In the genomic region with DNA sequence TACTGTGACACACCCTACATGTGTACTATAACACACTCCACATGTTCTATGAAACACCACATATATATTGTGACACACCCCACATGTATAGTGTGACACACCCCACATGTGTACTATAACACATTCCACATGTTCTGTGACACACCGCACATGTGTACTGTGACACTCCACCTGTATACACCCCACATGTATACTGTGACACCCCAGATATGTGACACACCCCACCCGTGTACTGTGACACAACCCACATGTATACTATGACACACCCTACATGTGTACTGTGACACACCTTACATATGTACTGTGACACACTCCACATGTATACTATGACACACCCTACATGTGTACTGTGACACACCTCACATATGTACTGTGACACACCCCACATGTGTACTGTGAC, we compare ENCODE assay signal across 20 mouse cellular contexts. TPM values are rescaled to one million over a fixed set of nuclear protein-coding genes. Genes with fewer than 3 reads are reported as not detected.
A peak's percentile ranks its signal among the peaks of the same experiment; 100 is the strongest.
DNase-seq lines count a peak whose midpoint lies in the region; ATAC-seq lines count a peak whose summit lies in the region.
"Had no signal": no experiment of that assay in that cellular context is flagged by ENCODE, and none has a peak within 500 bp of the region (broad histone marks: within the 10 kb centered on the region; RNA-seq: fewer than 3 reads in every experiment).

No protein-coding gene starts in this region.

- H3K27me3 ChIP-seq in forebrain, embryonic 16.5 days (replicated peaks; ENCODE audit: control insufficient read depth, insufficient read depth, low read length), result no peaks in the 10 kb centered on the region
- H3K27me3 ChIP-seq in forebrain, embryonic 11.5 days (ENCODE audit: control insufficient read depth, insufficient read depth, low read length), result no peaks in the 10 kb centered on the region
- no peaks in the 10 kb centered on the region for H3K27me3 ChIP-seq in limb, embryonic 11.5 days (ENCODE audit: control insufficient read depth, insufficient read depth, low read length)
- H3K27me3 ChIP-seq in limb, embryonic 10.5 days (ENCODE audit: low read depth, poor library complexity, severe bottlenecking), result no peaks in the 10 kb centered on the region
- peaks cover 4% of the 10 kb centered on the region; the same call in 1 of the 2 replicates for H3K27me3 ChIP-seq in embryonic facial prominence, embryonic 13.5 days
- no peaks in the 10 kb centered on the region for H3K27me3 ChIP-seq in stomach, embryonic 14.5 days (ENCODE audit: control insufficient read depth, insufficient read depth, low read length)
- H3K27me3 ChIP-seq: intestine, embryonic 15.5 days had no signal

- H3K4me3 ChIP-seq in forebrain, embryonic 16.5 days (replicated peaks; ENCODE audit: low read length), result no peak overlapping the region
- H3K4me3 ChIP-seq in forebrain, embryonic 11.5 days (ENCODE audit: low read depth, low read length), result no peak overlapping the region
- no peak overlapping the region for H3K4me3 ChIP-seq in limb, embryonic 11.5 days (ENCODE audit: low read depth, low read length)
- no peak overlapping the region for H3K4me3 ChIP-seq in limb, embryonic 10.5 days
- H3K4me3 ChIP-seq in embryonic facial prominence, embryonic 13.5 days, result no peak overlapping the region
- no peak overlapping the region for H3K4me3 ChIP-seq in stomach, embryonic 14.5 days (ENCODE audit: low read depth, low read length)
- H3K4me3 ChIP-seq: intestine, embryonic 15.5 days; neural tube, embryonic 12.5 days had no signal

- 94% methylated on average over 2 of the region's 2 CpGs for WGBS in forebrain, embryonic 16.5 days
- 85% methylated on average over 2 of the region's 2 CpGs for WGBS in forebrain, embryonic 11.5 days
- WGBS in limb, embryonic 11.5 days, result 94% methylated on average over 2 of the region's 2 CpGs
- 97% methylated on average over 2 of the region's 2 CpGs for WGBS in limb, embryonic 10.5 days
- WGBS in embryonic facial prominence, embryonic 13.5 days, result 94% methylated on average over 2 of the region's 2 CpGs
- WGBS in stomach, embryonic 14.5 days, result 94% methylated on average over 2 of the region's 2 CpGs

- no peak for DNase-seq in forebrain, embryonic 11.5 days (ENCODE audit: low spot score)
- DNase-seq in limb, embryonic 11.5 days (ENCODE audit: low spot score), result peak; percentile 9
- no peak for DNase-seq in limb, embryonic 10.5 days (ENCODE audit: low spot score)
- DNase-seq in spleen, postnatal 36 days (ENCODE audit: low spot score in 2 of 2), result no peak
- DNase-seq: cerebellum, adult 11 months; cerebellum, postnatal 36 days; forebrain, postnatal 0 days; heart, adult 18-20 months; kidney, postnatal 25 days; lung, postnatal 14 days; right cerebral cortex, postnatal 4 days; thymus, postnatal 25 days had no signal

- H3K9me3 ChIP-seq in forebrain, embryonic 16.5 days (ENCODE audit: control insufficient read depth, low read length), result no peaks in the 10 kb centered on the region
- H3K9me3 ChIP-seq in forebrain, embryonic 11.5 days (ENCODE audit: control insufficient read depth, low read length), result no peaks in the 10 kb centered on the region
- H3K9me3 ChIP-seq in limb, embryonic 11.5 days (ENCODE audit: control insufficient read depth, low read length), result no peaks in the 10 kb centered on the region
- no peaks in the 10 kb centered on the region for H3K9me3 ChIP-seq in limb, embryonic 10.5 days (replicated peaks)
- H3K9me3 ChIP-seq in embryonic facial prominence, embryonic 13.5 days, result no peaks in the 10 kb centered on the region
- H3K9me3 ChIP-seq in stomach, embryonic 14.5 days (ENCODE audit: control insufficient read depth, low read depth, low read length), result no peaks in the 10 kb centered on the region
- H3K9me3 ChIP-seq: intestine, embryonic 15.5 days; neural tube, embryonic 12.5 days had no signal

- no peak overlapping the region for H3K9ac ChIP-seq in forebrain, embryonic 16.5 days (replicated peaks; ENCODE audit: low read depth, low read length)
- H3K9ac ChIP-seq in forebrain, embryonic 11.5 days (ENCODE audit: low read length), result no peak overlapping the region
- H3K9ac ChIP-seq in limb, embryonic 11.5 days (ENCODE audit: low read length), result no peak overlapping the region
- H3K9ac ChIP-seq in embryonic facial prominence, embryonic 13.5 days, result no peak overlapping the region
- no peak overlapping the region for H3K9ac ChIP-seq in stomach, embryonic 14.5 days (replicated peaks; ENCODE audit: low read depth, low read length)
- H3K9ac ChIP-seq: forebrain, postnatal 0 days; intestine, embryonic 15.5 days; neural tube, embryonic 12.5 days had no signal

- H3K27ac ChIP-seq in forebrain, embryonic 16.5 days (ENCODE audit: low read length), result no peak overlapping the region
- H3K27ac ChIP-seq in forebrain, embryonic 11.5 days (ENCODE audit: low read depth, low read length), result no peak overlapping the region
- no peak overlapping the region for H3K27ac ChIP-seq in limb, embryonic 11.5 days (replicated peaks; ENCODE audit: low read depth, low read length)
- no peak overlapping the region for H3K27ac ChIP-seq in limb, embryonic 10.5 days
- H3K27ac ChIP-seq in embryonic facial prominence, embryonic 13.5 days, result no peak overlapping the region
- H3K27ac ChIP-seq in stomach, embryonic 14.5 days (ENCODE audit: low read length), result no peak overlapping the region
- H3K27ac ChIP-seq: intestine, embryonic 15.5 days; neural tube, embryonic 12.5 days had no signal

- no peak overlapping the region for H3K4me2 ChIP-seq in forebrain, embryonic 16.5 days (ENCODE audit: low read length)
- no peak overlapping the region for H3K4me2 ChIP-seq in forebrain, embryonic 11.5 days (ENCODE audit: low read depth, low read length, severe bottlenecking)
- H3K4me2 ChIP-seq in limb, embryonic 11.5 days (ENCODE audit: low read depth, severe bottlenecking), result no peak overlapping the region
- no peak overlapping the region for H3K4me2 ChIP-seq in embryonic facial prominence, embryonic 13.5 days
- H3K4me2 ChIP-seq in stomach, embryonic 14.5 days (replicated peaks; ENCODE audit: low read depth, low read length), result no peak overlapping the region
- H3K4me2 ChIP-seq: intestine, embryonic 15.5 days; neural tube, embryonic 12.5 days had no signal

- H3K36me3 ChIP-seq in forebrain, embryonic 16.5 days (ENCODE audit: control insufficient read depth, insufficient read depth), result no peaks in the 10 kb centered on the region
- no peaks in the 10 kb centered on the region for H3K36me3 ChIP-seq in forebrain, embryonic 11.5 days (ENCODE audit: control insufficient read depth, insufficient read depth, low read length)
- no peaks in the 10 kb centered on the region for H3K36me3 ChIP-seq in limb, embryonic 11.5 days (ENCODE audit: control insufficient read depth, insufficient read depth, low read length)
- no peaks in the 10 kb centered on the region for H3K36me3 ChIP-seq in limb, embryonic 10.5 days
- H3K36me3 ChIP-seq in embryonic facial prominence, embryonic 13.5 days, result no peaks in the 10 kb centered on the region
- no peaks in the 10 kb centered on the region for H3K36me3 ChIP-seq in stomach, embryonic 14.5 days (ENCODE audit: control insufficient read depth, insufficient read depth, low read length)
- H3K36me3 ChIP-seq: intestine, embryonic 15.5 days; neural tube, embryonic 12.5 days had no signal

- H3K4me1 ChIP-seq in forebrain, embryonic 16.5 days (replicated peaks; ENCODE audit: control insufficient read depth, insufficient read depth, low read length), result peaks cover 7% of the 10 kb centered on the region
- no peaks in the 10 kb centered on the region for H3K4me1 ChIP-seq in forebrain, embryonic 11.5 days (replicated peaks; ENCODE audit: control insufficient read depth, insufficient read depth, low read length)
- H3K4me1 ChIP-seq in limb, embryonic 11.5 days (ENCODE audit: control insufficient read depth, insufficient read depth, low read length), result no peaks in the 10 kb centered on the region
- H3K4me1 ChIP-seq in limb, embryonic 10.5 days, result 0 out of 2 replicates have a peak, but pooled peaks cover 5% of the 10 kb centered on the region
- H3K4me1 ChIP-seq in embryonic facial prominence, embryonic 13.5 days, result peaks cover 6% of the 10 kb centered on the region; the same call in 1 of the 2 replicates
- H3K4me1 ChIP-seq in stomach, embryonic 14.5 days (ENCODE audit: control insufficient read depth, insufficient read depth, low read length), result no peaks in the 10 kb centered on the region

- ATAC-seq in forebrain, embryonic 16.5 days, result peak; percentile 21; the same call in 1 of the 2 replicates
- ATAC-seq in forebrain, embryonic 11.5 days (replicated peaks; ENCODE audit: low FRiP score), result no peak
- peak; percentile 52 for ATAC-seq in limb, embryonic 11.5 days (ENCODE audit: insufficient number of reproducible peaks, low FRiP score, low TSS enrichment, low read depth)
- peak; percentile 62 for ATAC-seq in embryonic facial prominence, embryonic 13.5 days (ENCODE audit: insufficient number of reproducible peaks, insufficient read depth, low FRiP score, low TSS enrichment, low read depth)
- peak; percentile 46; the same call in 1 of the 2 replicates for ATAC-seq in stomach, embryonic 14.5 days (ENCODE audit: insufficient number of reproducible peaks, insufficient read depth, low FRiP score, low read depth)
- ATAC-seq: forebrain, postnatal 0 days; intestine, embryonic 15.5 days; Patski had no signal

RNA-seq across cellular contexts. Expression of a gene that starts 10.8 kb away (rescaled TPM):
- 0.70 and 0.87 TPM in 2 replicates for polyA plus RNA-seq in forebrain, embryonic 16.5 days (2015; fragmentation: Nextera tagmentation; extraction: Ambion mirVana)
- not detected in 2 replicates for polyA plus RNA-seq in forebrain, embryonic 11.5 days (2014; fragmentation: Nextera tagmentation; extraction: Ambion mirVana)
- 0.17 TPM in 1 of 2 replicates, not detected in the other for polyA plus RNA-seq in limb, embryonic 11.5 days (2014; fragmentation: Nextera tagmentation; extraction: Ambion mirVana)
- polyA plus RNA-seq in limb, embryonic 10.5 days (2016; fragmentation: Nextera tagmentation; extraction: Ambion mirVana), result 0.16 TPM in 1 of 2 replicates, not detected in the other
- polyA plus RNA-seq in embryonic facial prominence, embryonic 13.5 days (2015; fragmentation: Nextera tagmentation; extraction: Ambion mirVana), result 0.27 and 0.30 TPM in 2 replicates
- polyA plus RNA-seq in stomach, embryonic 14.5 days (2014; fragmentation: Nextera tagmentation; extraction: Ambion mirVana), result 0.57 and 0.75 TPM in 2 replicates
- polyA plus RNA-seq: heart, postnatal 0 days; liver, embryonic 16.5 days had no signal

RNA-seq across cellular contexts. Expression of a gene that starts 28.1 kb away (rescaled TPM):
- polyA plus RNA-seq in forebrain, embryonic 16.5 days (2015; fragmentation: Nextera tagmentation; extraction: Ambion mirVana), result 10.9 and 15.9 TPM in 2 replicates
- polyA plus RNA-seq in forebrain, embryonic 11.5 days (2014; fragmentation: Nextera tagmentation; extraction: Ambion mirVana), result 16.5 and 23.9 TPM in 2 replicates
- 18.2 and 20.9 TPM in 2 replicates for polyA plus RNA-seq in limb, embryonic 11.5 days (2014; fragmentation: Nextera tagmentation; extraction: Ambion mirVana)
- polyA plus RNA-seq in limb, embryonic 10.5 days (2016; fragmentation: Nextera tagmentation; extraction: Ambion mirVana), result 11.8 and 18.6 TPM in 2 replicates
- 15.9 and 17.2 TPM in 2 replicates for polyA plus RNA-seq in embryonic facial prominence, embryonic 13.5 days (2015; fragmentation: Nextera tagmentation; extraction: Ambion mirVana)
- 19.4 and 20.7 TPM in 2 replicates for polyA plus RNA-seq in stomach, embryonic 14.5 days (2014; fragmentation: Nextera tagmentation; extraction: Ambion mirVana)
